Mouse (Mus musculus) CD4-positive helper T cell, adult 2 months (primary cell): ENCODE measurements around the gene Gpr182.
"Not testable (repeated sequence)": the region's sequence is repeated elsewhere in the genome, so short reads cannot be mapped to it uniquely, and the experiment has no call there.

Source experiments
- DNase-seq: peaks from one replicate; pipeline ENCODE4 v3.0.0-alpha.2; 2012; ENCODE audit warnings: low read depth, missing footprints, low spot score

Gene Gpr182

DNA sequence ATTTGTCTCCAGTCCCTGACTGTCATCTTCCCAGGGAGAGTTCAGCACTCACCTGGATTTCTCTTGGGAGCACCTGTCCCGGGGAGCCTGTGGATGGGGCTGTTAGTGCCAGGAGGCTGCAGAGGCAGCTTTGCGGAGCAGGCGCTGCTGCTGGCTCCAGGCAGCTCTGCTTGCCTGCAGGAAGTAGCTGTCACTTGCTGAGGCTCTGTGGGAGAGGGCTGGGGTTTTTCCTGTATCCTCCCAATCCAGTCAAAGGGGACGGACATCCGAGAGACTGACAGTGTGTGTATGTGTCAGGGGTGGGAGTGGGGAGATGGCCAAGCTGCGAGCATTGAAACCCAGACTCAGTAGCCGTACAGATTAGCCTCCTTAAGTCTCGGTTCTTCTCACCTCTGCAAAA is at the start of gene Gpr182:
Gpr182 (minus strand) TSS at position 185 of the 400 bp plus-strand sequence.
- no peak for DNase-seq

- DNase-seq, result no peak
Measured at GRCm38 (mm10) chr10:127800891-127801290, 49.4 kb upstream of the Gpr182 start, which contains the start of gene Rdh16. Gene Rdh16 (plus strand): TSS chr10:127801152.

- DNase-seq, result no peak
Measured at GRCm38 (mm10) chr10:127799295-127799694, 47.8 kb upstream of the Gpr182 start.

- not testable (repeated sequence) for DNase-seq
Measured at GRCm38 (mm10) chr10:127785411-127785810, 33.9 kb upstream of the Gpr182 start.

- DNase-seq, result not testable (repeated sequence)
Measured at GRCm38 (mm10) chr10:127782321-127782720, 30.8 kb upstream of the Gpr182 start.

- DNase-seq, result no peak
Measured at GRCm38 (mm10) chr10:127776011-127776410, 24.5 kb upstream of the Gpr182 start, which contains the start of gene Rdh9. Gene Rdh9 (plus strand): TSS chr10:127776386.

- no peak for DNase-seq
Measured at GRCm38 (mm10) chr10:127766564-127766963, 15.0 kb upstream of the Gpr182 start.

DNA sequence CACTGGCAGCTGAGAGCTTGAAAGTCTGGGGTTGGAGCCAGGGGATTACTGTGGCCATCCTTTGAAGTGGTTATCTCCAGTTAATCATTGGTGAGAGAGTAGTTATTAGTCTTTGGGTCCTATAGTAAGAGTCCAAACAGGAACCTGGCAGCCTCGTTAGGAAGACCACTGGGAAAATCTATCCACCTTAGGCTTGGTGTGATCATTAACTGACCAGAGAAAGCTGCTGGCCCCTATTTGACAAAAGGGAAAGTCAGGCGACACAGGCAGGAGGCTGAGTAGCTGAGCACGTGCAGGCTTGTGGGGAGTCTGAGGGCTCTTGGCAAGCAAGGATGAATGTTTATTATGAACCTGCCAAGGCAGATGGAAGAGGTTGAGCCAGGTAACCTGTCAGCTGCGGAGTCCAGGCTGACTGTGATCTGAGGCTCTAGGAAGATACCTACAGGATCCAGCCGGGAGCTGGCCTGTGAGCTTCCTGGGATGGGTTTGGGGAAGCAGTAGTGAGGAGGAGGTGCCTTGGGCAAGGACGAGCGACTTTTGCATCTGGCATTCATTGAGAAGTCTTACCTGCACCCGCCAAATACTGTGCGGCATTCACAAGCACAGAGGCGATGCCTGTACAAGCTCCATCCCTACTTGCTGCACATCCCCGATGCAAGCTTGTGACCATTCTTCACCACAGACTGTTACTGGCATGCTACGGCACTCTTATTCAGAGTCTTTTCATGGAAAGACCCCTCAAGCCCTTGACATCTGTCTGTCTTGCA is 12.6 kb upstream of the Gpr182 start:
- no peak for DNase-seq

GRCm38 (mm10) chr10:127762926-127763325 is 11.4 kb upstream of the Gpr182 start:
- not testable (repeated sequence) for DNase-seq

- DNase-seq, result peak; percentile 22
Measured at GRCm38 (mm10) chr10:127759181-127760110, 7.9 kb upstream of the Gpr182 start, which contains the start of the genes Rdh1 and Rdh16f1. Gene Rdh1 (plus strand): TSS chr10:127759721. Gene Rdh16f1 (plus strand): TSS chr10:127759787.

DNA sequence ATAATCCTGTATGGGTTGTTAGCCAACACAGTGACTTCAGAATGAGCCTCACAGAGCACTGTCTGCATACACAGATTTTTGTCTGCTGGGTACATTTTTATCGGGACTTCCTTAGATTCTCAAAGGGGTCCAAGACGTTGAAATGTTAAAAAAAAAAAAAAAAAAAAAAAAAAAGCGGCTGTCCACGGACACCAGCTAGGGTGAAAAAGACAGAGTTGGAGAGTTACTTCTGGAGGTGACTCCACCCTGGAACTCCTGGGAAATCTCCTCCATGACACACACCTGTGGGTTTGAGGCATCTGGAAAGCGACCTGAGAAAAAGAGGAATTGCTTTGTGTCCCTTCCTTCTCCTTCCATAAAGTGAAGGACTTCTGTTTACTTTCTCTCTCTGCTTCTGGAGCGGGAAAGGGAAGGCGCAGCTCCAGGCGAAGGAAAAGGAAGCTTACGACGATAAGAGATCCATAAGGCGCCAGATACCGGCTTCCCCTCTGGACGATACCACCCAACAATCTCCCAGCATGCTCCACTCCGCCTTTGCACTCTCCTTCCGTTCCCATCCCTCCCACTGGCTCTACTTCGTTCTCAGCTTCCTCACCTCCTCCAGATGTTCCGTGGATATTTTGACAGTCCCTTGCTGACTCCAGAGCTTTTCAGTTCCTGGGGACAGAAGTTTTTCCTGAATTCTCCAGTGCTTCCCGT is 4.4 kb upstream of the Gpr182 start:
- DNase-seq, result no peak

GRCm38 (mm10) chr10:127755246-127755645 is 3.7 kb upstream of the Gpr182 start:
- no peak for DNase-seq

GRCm38 (mm10) chr10:127754566-127755166 is 3.1 kb upstream of the Gpr182 start:
- DNase-seq, result no peak

DNA sequence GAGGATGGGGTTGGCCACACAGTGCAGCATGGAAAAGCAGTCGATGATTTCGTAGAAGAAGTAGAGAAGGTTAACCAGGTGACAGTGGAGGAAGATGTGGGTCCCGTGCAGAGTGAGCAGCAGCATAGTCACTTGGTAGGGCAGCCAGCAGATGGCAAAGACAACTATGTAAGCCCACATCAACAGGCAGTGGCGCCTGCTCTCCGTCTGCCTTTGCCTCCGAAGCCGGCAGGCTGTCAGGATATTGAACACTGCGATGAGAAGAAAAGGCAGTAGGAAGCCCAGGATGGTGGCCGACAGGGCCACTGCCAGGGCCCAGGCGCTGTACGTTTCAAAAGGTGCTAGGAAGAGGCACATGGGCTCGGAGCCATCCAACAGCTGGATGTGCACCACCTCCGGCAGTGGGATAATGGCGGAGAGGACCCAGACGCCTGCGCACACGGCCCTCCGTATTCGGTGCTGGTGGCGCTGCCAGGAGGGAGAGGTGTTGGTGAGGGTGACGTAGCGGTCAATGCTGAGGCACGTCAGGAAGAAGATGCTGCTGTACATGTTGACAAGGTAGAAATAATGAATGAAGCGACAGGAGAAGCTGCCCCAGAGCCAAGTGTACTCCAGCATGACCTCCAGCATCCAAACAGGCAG is 1.3 kb downstream of the Gpr182 start:
- DNase-seq, result no peak

DNA sequence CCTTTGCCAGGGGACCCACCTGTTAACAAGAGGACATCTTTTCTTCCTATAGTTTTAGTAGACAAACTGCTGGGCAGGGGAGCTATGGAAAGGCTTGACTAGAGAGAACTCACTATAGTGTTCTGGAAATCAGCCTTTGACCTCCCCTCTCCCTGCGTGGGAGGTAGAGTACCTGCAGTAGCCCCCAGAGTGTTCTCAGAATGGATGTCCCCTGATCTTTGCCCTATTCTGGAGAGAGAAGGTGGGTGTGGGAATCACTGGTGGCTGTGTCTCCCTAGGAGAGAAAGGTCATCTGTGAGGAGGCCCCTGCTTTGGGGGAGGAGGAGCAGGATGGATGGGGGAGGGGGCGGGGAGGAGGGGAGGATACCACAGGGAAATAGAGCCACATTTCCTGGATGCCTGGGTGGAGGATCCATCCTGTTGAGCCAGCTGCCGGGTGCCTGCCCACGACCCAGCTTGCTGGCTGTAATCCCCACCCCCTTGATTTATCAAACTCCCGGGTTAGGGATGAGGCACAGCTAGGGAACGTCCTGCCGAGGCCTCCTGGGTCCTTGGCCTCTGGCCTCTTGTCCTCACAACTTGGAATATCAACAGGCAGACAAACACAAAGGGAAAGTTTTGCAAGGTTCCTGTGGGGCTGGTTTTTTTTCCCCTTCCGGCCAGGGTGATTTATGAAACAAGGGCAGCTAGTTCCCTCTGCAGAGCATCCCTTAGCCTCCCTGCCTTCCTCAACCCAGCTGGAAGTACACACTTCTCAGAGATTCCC is 2.5 kb downstream of the Gpr182 start:
- DNase-seq, result no peak

- no peak for DNase-seq
Measured at GRCm38 (mm10) chr10:127747254-127747653, 4.3 kb downstream of the Gpr182 start.

GRCm38 (mm10) chr10:127745886-127746285 is 5.6 kb downstream of the Gpr182 start:
- no peak for DNase-seq

DNA sequence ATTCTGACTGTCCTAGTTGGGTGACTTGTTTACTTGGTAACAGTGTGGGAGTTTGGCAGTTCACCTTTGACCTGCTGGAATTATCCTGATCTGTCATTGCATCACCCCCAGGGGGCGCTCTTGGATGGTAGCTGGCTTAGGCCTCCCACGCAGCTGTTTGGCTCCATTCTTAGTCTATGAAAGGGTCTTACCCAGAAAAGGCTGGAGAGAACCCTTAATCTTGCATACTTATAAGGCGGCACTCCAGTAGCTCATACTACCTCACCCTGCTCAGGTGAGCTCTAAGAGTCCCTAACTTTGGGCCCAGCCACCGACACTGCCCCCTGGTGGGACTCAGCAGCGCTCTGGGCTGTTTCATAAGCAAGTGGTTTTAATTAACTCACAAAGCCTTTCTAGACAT is 6.9 kb downstream of the Gpr182 start:
- peak; percentile 65 for DNase-seq

GRCm38 (mm10) chr10:127739661-127740161 is 11.8 kb downstream of the Gpr182 start:
- DNase-seq, result peak; percentile 54
